Mouse (Mus musculus): ENCODE measurements at regions not wholly inside any gene's neighbourhood (a gene's known extent, or its start where the extent isn't known, plus 50 kb on each side); places are given as distances from the start of the nearest gene placed in this dataset.

GRCm38 (mm10) chr13:5154911-5155310 lies 545.9 kb upstream of the Akr1e1 start:
- no peak overlapping the region for H3K9ac ChIP-seq (ENCODE audit: control insufficient read depth, low read depth, low read length, poor library complexity, severe bottlenecking)
- H3K27ac ChIP-seq (ENCODE audit: control insufficient read depth, low read depth, low read length): no peak overlapping the region
- no peak for DNase-seq (ENCODE audit: low read depth, low spot score)
- no peaks in the 10 kb centered on the region for H3K4me1 ChIP-seq (ENCODE audit: control insufficient read depth in 1 of 2, insufficient read depth in 2 of 2, low read length in 2 of 2)
- no peaks in the 10 kb centered on the region for H3K79me2 ChIP-seq (ENCODE audit: control insufficient read depth, insufficient read depth, low read length, poor library complexity)
- no peaks in the 10 kb centered on the region for H3K27me3 ChIP-seq (ENCODE audit: control insufficient read depth in 1 of 2, insufficient read depth in 2 of 2, low read length in 2 of 2)
- no peak overlapping the region for H3K4me3 ChIP-seq (ENCODE audit: control insufficient read depth in 1 of 2, insufficient read depth in 1 of 2, low read depth in 2 of 2, low read length in 2 of 2)
- no peaks in the 10 kb centered on the region for H3K36me3 ChIP-seq (ENCODE audit: control insufficient read depth in 1 of 2, insufficient read depth in 2 of 2, low read length in 2 of 2)
- no peaks in the 10 kb centered on the region for H3K9me3 ChIP-seq (replicated peaks; ENCODE audit: insufficient read depth, low read length)
- TF ChIP-seq ZC3H11A (IDR thresholded peaks at IDR 0.05; ENCODE audit: low read depth, low read length): no peak
- TF ChIP-seq BHLHE40 (IDR thresholded peaks at IDR 0.05; ENCODE audit: borderline replicate concordance, low read depth, low read length): no peak
- no peak for TF ChIP-seq TAL1 (IDR thresholded peaks at IDR 0.05; ENCODE audit: low read length)
- TF ChIP-seq CHD1 (IDR thresholded peaks at IDR 0.05; ENCODE audit: low read depth, low read length): no peak
- TF ChIP-seq KAT2A (conservative IDR thresholded peaks at IDR 0.05; ENCODE audit: low read depth, low read length): no peak
- TF ChIP-seq TBP (IDR thresholded peaks at IDR 0.05; ENCODE audit: low read depth, low read length): no peak
- no peak for TF ChIP-seq SMC3 (IDR thresholded peaks at IDR 0.05; ENCODE audit: low read depth, low read length)
- no peak for TF ChIP-seq JUND (IDR thresholded peaks at IDR 0.05; ENCODE audit: low read depth, low read length)
- no peak for TF ChIP-seq EP300 (IDR thresholded peaks at IDR 0.05; ENCODE audit: low read depth in 1 of 2, low read length in 2 of 2)

DNA sequence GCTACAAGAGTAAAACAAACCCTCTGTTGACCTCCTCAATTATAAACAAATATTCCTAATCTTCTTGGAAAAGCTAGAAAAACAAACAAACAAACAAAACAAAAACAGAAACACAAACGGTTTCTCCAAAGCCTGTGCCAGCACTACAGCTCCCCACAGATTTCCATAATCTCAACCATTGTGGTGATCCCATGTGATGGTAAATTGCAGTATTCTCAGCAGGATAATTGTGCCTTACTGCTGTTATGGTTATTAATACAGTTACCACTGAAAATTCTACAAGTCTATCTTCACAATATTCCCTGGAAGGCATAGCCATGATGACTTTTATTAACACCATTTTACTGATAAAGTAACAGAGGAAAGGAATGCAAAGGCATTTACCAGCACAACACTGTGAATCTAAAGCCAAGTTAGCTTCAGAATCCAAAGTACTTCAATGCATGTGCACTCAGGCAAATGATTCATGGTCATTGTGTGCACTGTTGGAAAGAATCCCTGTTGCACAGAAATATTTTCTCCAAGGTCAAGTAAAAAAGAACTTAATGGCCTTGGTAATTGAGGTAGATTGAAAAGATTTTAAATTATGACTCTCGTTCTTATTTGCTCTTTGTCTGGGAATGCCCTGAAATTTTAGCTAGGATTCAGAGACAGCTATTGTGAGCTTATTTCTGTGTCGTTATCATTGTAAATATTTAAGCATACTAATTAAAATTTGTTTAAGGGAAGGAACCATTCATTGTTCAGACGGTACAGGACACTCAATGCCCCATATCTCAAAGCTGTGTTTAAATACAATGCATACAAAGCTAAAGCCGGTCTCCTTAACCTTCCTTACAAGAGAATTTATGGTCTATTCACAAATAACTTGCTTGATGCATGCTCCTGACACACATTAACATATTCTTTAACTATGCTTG lies 551.1 kb upstream of the Akr1e1 start:
- DNase-seq (ENCODE audit: low read depth, low spot score): no peak
- no peak overlapping the region for H3K9ac ChIP-seq (ENCODE audit: control insufficient read depth, low read depth, low read length, poor library complexity, severe bottlenecking)
- H3K79me2 ChIP-seq (ENCODE audit: control insufficient read depth, insufficient read depth, low read length, poor library complexity): no peaks in the 10 kb centered on the region
- no peak for TF ChIP-seq MAX (IDR thresholded peaks at IDR 0.05; ENCODE audit: low read length)
- TF ChIP-seq ZMIZ1 (IDR thresholded peaks at IDR 0.05; ENCODE audit: low read depth, low read length): no peak
- no peak for TF ChIP-seq ZKSCAN1 (IDR thresholded peaks at IDR 0.05; ENCODE audit: low read depth, low read length)
- TF ChIP-seq POLR2A (IDR thresholded peaks at IDR 0.05; ENCODE audit: control insufficient read depth in 1 of 2, insufficient read depth in 1 of 2, low read depth in 1 of 2, low read length in 2 of 2, poor library complexity in 1 of 2): no peak
- TF ChIP-seq CHD2 (IDR thresholded peaks at IDR 0.05; ENCODE audit: low read length): no peak
- TF ChIP-seq TBP (IDR thresholded peaks at IDR 0.05; ENCODE audit: low read depth, low read length): no peak
- no peak for TF ChIP-seq POLR2AphosphoS5 (IDR thresholded peaks at IDR 0.05; ENCODE audit: borderline replicate concordance, low read depth, low read length)
- H3K27ac ChIP-seq (ENCODE audit: control insufficient read depth, low read depth, low read length): no peak overlapping the region
- no peaks in the 10 kb centered on the region for H3K27me3 ChIP-seq (ENCODE audit: control insufficient read depth in 1 of 2, insufficient read depth in 2 of 2, low read length in 2 of 2)
- no peaks in the 10 kb centered on the region for H3K4me1 ChIP-seq (ENCODE audit: control insufficient read depth in 1 of 2, insufficient read depth in 2 of 2, low read length in 2 of 2)
- no peaks in the 10 kb centered on the region for H3K36me3 ChIP-seq (ENCODE audit: control insufficient read depth in 1 of 2, insufficient read depth in 2 of 2, low read length in 2 of 2)
- H3K4me3 ChIP-seq (ENCODE audit: control insufficient read depth in 1 of 2, insufficient read depth in 1 of 2, low read depth in 2 of 2, low read length in 2 of 2): no peak overlapping the region
- no peaks in the 10 kb centered on the region for H3K9me3 ChIP-seq (replicated peaks; ENCODE audit: insufficient read depth, low read length)

All from MEL (cell line).